Mouse (Mus musculus) cerebellum, adult 2 months (tissue): ENCODE results near the gene Kif15. TPM values are rescaled to one million over a fixed set of nuclear protein-coding genes. Genes with fewer than 3 reads are reported as not detected.
A peak's percentile ranks its signal among the peaks of the same experiment; 100 is the strongest.

Experiments
- DNase-seq, 2 experiments: peaks; one replicate each; pipeline ENCODE4 v3.0.0; 2021
- H3K27ac ChIP-seq: fragments of 200-500 bp; 2 replicates; pipeline ENCODE4 v1.5.1; 2012; ENCODE audit warnings: low read length, control low read depth, inconsistent platforms; ENCODE audit not compliant: insufficient read depth
- H3K27me3 ChIP-seq: fragments of 200-500 bp; 2 replicates; pipeline ENCODE4 v1.6.1; 2012; ENCODE audit warnings: inconsistent platforms, mild to moderate bottlenecking, low read length, moderate library complexity; ENCODE audit not compliant: control insufficient read depth, insufficient read depth
- H3K4me1 ChIP-seq: fragments of 200-500 bp; 2 replicates; pipeline ENCODE4 v1.6.1; 2011; ENCODE audit warnings: low read length; ENCODE audit not compliant: control insufficient read depth, insufficient read depth
- H3K4me3 ChIP-seq: fragments of 200-500 bp; replicated peaks from 2 replicates; pipeline ENCODE3; 2011; ENCODE audit warnings: mild to moderate bottlenecking, low read depth, low read length, control low read depth; ENCODE audit not compliant: insufficient read depth
- CTCF ChIP-seq: fragments of 200-500 bp; IDR thresholded peaks from 2 replicates; pipeline ENCODE4 v1.5.1; 2011; ENCODE audit warnings: low read depth, mild to moderate bottlenecking, control low read depth, low read length, moderate library complexity, borderline replicate concordance; ENCODE audit not compliant: insufficient read depth
- POLR2A ChIP-seq: fragments of 200-500 bp; IDR thresholded peaks from 2 replicates; pipeline ENCODE4 v1.6.1; 2011; ENCODE audit warnings: low read length, control low read depth, borderline replicate concordance; ENCODE audit not compliant: insufficient read depth
- WGBS: fragments of 180-500 bp; shearing (Covaris S2); methylation state at CpG from one replicate; pipeline ENCODE4 v1.1.7; 2018; 5-methylcytosine and 5-hydroxymethylcytosine counted together
- polyA plus RNA-seq: library from polyadenylated mRNA; depleted of rRNA; stranded (reverse); fragments of >200 nt; gene quantifications from 2 replicates; pipeline ENCODE4 v1.2.3, GENCODE M21; 2012

The Kif15 gene
- polyA plus RNA-seq, 1 experiment: 0.51 TPM

DNA sequence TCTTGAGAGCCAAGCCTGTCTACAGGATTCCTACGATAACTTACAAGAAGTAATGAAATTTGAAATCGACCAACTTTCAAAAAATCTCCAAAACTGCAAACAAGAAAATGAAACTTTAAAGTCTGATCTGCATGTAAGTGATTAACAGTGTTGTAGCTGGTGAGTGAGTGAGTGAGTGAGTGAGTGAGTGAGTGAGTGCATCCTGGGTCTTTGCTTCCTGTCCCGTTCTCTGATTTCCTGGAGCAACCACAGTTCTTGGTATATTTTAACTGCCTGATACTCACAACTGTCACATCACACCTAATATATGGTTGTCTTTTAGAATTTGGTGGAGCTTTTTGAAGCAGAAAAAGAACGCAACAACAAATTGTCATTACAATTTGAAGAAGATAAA lies 48.3 kb downstream of the Kif15 start:
- H3K4me3 ChIP-seq: no peak overlapping the region
- H3K4me1 ChIP-seq: no peaks in the 10 kb centered on the region; the same call in 1 of the 2 replicates
- 96% methylated on average over 4 of the region's 4 CpGs for WGBS
- H3K27me3 ChIP-seq: no peaks in the 10 kb centered on the region
- no peak overlapping the region for H3K27ac ChIP-seq
- no peak for TF ChIP-seq CTCF
- no peak for DNase-seq

DNA sequence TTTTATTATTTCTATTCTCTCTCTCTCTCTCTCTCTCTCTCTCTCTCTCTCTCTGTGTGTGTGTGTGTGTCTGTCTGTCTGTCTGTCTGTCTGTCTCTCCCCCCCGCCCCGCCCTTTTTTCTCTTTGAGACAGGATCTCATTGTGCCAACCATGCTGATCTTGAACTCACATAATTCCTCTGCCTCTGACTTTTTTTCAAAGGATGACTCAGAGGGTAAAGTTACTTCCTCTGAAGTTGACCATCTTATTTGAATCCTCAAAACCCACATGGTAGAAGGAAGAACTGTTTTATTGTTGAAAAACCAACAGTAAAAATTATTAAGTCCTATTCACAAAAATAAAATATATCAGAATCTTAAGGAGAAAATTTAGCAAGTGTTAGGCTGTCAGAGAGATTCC lies 53.9 kb downstream of the Kif15 start:
- Histone ChIP-seq H3K27me3 (no peaks in the 10 kb centered on the region), H3K4me3 (no peak overlapping the region), H3K27ac (no peak overlapping the region), H3K4me1 (no peaks in the 10 kb centered on the region; the same call in 1 of the 2 replicates)
- 100% methylated on average over 2 of the region's 2 CpGs for WGBS
- DNase-seq: no peak
- TF ChIP-seq CTCF (no peak), POLR2A (no peak)

DNA sequence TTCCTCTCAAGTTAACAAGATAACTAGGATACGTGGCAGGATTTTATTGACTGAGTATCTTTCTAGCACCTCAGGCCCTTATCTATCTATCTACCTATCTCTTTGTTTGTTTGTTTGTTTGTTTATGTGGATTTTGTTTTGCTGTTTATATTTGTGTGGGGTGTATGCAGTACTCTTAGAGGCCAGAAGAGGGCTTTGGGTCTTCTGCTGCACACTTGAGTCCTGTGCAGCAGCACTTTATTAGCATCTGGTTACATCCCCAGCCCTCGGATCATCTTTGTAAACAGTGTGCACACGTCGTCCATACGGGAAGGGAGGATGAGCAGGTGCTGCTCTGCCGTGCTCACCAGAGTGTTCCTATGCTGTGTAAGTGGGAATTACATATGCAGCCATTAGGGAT lies 55.2 kb downstream of the Kif15 start:
- WGBS: 69% methylated on average over 6 of the region's 6 CpGs
- H3K27ac ChIP-seq: no peak overlapping the region
- no peak overlapping the region for H3K4me3 ChIP-seq
- TF ChIP-seq POLR2A (no peak), CTCF (peak; percentile 32; the same call in 1 of the 2 replicates)
- H3K27me3 ChIP-seq: no peaks in the 10 kb centered on the region
- H3K4me1 ChIP-seq: no peaks in the 10 kb centered on the region; the same call in 1 of the 2 replicates
- DNase-seq: no peak

DNA sequence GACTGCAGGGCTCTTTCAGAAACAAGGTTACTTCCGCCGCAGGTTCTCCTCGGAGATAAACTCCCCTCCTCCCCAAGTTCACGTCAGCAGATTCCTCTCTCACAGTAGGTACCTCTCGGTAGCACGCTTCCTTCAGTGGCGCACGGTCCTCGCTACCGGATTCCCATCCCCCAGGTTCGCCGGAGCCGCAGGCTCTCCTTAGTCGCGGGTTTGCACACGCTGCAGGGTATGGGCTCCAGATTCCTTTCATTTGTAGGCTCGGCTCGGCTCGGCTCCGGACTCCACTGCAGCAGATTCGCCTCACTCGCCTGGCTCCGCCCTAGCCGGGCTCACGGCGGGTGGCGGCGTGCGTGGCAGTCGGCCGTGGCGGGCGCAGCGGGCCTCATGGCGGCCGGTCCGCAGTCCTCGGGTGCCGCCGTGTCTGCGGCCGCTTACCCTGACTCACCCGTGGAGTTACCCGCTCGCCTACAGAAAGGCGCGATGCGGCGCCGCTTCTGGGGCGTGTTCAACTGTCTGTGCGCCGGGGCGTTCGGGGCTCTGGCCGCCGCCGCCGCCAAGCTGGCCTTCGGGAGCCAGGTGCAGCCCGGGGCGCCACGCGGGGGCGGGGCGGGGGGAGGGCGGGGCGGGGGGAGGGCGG lies 70.3 kb downstream of the Kif15 start, which contains the start of gene Tmem42:
Gene Tmem42, plus strand, starts transcription at position 332 of the 637 bp plus-strand sequence.
- H3K27ac ChIP-seq: peak within 1 kb of the TSS; percentile 94
- under 1% methylated on average over 59 of the region's 69 CpGs for WGBS
- no peaks in the 10 kb centered on the region for H3K4me1 ChIP-seq
- TF ChIP-seq POLR2A: peak; percentile 36
- no peak for TF ChIP-seq CTCF
- peak; percentile 92 to 95 for DNase-seq
- H3K4me3 ChIP-seq: peak within 1 kb of the TSS; percentile 100
- H3K27me3 ChIP-seq: no peaks in the 10 kb centered on the region

DNA sequence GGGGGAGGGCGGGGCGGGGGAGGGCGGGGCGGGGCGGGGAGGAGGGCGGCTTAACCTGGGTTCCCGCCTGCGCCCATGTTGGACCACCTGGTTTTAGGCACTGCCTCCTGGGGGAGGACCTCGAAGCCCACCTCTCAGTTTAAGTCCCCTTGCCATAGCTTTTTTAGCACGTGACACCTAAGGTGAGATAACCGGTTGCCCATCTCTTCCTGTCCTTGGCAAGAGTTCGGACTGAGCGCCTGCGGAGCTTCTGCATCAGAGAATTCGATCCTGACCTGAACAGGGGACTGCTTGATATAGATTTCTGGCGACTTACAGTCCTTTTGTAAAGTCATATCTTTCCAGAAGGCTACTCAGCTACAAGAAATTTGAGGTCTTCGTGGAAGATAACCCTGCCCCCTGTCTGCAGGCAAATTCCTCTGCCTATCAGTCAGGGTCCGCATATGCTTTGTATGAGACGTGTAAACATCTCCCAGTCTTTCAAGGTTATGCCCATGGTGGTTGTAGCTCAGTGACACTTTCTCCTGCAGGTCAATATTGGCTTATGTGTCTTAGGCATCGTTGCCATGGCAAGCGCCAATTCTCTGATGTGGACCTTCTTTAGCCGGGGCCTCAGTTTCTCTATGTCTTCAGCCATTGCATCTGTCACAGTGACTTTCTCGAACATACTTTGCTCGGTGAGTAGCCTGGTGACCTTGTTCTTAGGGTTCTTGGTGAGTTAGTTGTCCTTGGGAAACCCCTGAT lies 71.0 kb downstream of the Kif15 start:
- no peaks in the 10 kb centered on the region for H3K27me3 ChIP-seq
- peak in 1 of 2 experiments; percentile 68 for DNase-seq
- 31% methylated on average over 18 of the region's 24 CpGs for WGBS
- H3K27ac ChIP-seq: no peak overlapping the region
- peak overlapping the region; percentile 91 for H3K4me3 ChIP-seq
- H3K4me1 ChIP-seq: no peaks in the 10 kb centered on the region
- TF ChIP-seq CTCF (no peak), POLR2A (0 out of 2 replicates have a peak, but pooled peaks have one; percentile 1)

DNA sequence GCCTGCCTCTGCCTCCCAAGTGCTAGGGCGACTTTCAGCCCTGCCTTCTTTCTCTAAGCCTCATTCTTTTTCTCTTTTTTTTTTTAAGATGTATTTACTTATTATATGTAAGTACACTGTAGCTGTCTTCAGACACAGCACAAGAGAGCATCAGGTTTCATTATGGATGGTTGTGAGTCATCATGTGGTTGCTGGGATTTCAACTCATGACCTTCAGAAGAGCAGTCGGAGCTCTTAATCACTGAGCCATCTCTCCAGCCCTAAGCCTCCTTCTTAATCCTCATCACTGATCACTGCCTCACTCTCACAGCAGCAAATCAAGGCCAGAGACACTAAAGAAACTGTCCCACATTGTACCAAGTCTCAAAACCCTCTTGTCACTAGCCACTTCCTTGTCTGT lies 73.4 kb downstream of the Kif15 start:
- TF ChIP-seq CTCF (no peak), POLR2A (no peak)
- Histone ChIP-seq H3K27me3 (no peaks in the 10 kb centered on the region), H3K4me1 (no peaks in the 10 kb centered on the region), H3K4me3 (no peak overlapping the region), H3K27ac (no peak overlapping the region)
- DNase-seq: no peak
- 89% methylated on average over 2 of the region's 2 CpGs for WGBS

DNA sequence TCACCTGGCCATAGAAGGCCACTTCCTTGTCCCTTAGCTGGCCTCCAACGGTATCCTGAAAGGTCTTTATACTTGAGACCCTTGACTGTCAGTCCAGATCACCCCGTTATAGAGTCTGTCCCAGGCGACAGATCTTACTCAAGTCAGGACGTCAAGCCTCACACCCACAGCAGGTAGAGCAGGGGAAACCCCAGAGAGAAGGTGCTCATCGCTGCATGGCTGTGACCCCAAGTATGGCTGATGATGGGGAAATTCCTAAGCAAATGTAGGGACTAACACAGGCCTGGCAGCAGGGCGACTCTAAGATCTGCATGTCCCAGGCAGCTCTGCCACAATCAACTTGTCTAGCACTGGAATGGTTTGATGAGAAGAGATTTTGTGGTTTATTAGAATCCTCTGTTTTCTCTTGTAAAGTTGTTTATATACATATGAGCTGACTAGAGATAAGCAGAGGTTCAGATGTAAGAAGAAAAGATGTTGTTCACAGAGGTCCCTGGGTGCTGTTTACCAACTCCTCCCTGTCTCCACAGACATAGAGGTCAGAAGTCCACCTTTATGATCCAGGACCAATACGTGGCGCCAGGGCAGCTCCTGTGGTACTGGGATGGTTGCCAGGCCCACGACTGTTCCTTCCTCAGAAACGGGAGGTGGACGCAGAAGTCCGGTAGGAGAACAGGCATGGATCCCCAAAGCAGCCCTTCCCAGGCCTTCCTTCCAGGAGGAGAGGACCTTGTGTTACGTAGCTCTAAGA lies 80.8 kb downstream of the Kif15 start:
- Histone ChIP-seq H3K4me3 (no peak overlapping the region), H3K4me1 (no peaks in the 10 kb centered on the region), H3K27me3 (no peaks in the 10 kb centered on the region), H3K27ac (no peak overlapping the region)
- no peak for DNase-seq
- TF ChIP-seq CTCF: no peak
- 63% methylated on average over 13 of the region's 13 CpGs for WGBS

DNA sequence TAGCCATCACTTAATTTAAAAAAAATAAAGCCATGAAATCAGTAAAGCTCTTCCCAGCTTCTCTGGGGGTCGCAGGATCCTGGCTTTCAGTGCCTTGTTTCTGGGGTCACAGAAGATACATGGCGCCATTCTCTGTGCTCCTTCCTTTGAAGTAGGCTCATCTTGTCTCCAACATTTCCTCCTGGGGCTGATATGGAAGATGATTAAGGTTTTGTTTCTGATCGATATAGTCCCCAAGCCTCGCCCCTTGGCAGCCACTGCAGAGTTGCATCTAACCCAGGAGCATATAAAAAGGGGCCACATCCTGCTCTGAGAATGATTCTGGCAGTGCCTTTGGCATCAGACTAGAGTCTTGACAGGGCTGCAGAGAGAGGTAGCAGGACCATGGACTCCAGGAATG lies 83.6 kb downstream of the Kif15 start, which contains the start of gene Tgm4:
Gene Tgm4, plus strand, starts transcription at position 301 of the 400 bp plus-strand sequence.
- Histone ChIP-seq H3K27ac (no peak within 1 kb of the TSS), H3K4me1 (no peaks in the 10 kb centered on the region), H3K4me3 (no peak within 1 kb of the TSS), H3K27me3 (no peaks in the 10 kb centered on the region; the same call in 1 of the 2 replicates)
- TF ChIP-seq CTCF: no peak
- no peak for TF ChIP-seq POLR2A
- no peak for DNase-seq
- 82% methylated on average over 4 of the region's 4 CpGs for WGBS
